Mouse (Mus musculus) right cerebral cortex, postnatal 36 days (tissue): ENCODE results near the gene Btnl6.
"Not testable (repeated sequence)": the region's sequence is repeated elsewhere in the genome, so short reads cannot be mapped to it uniquely, and the experiment has no call there.

Source experiments
- DNase-seq, 2 experiments: peaks; one replicate each; pipeline ENCODE4 v3.0.0; 2022; ENCODE audit warnings: low spot score in 2 of 2, mixed read lengths in 1 of 2

Gene Btnl6

DNA sequence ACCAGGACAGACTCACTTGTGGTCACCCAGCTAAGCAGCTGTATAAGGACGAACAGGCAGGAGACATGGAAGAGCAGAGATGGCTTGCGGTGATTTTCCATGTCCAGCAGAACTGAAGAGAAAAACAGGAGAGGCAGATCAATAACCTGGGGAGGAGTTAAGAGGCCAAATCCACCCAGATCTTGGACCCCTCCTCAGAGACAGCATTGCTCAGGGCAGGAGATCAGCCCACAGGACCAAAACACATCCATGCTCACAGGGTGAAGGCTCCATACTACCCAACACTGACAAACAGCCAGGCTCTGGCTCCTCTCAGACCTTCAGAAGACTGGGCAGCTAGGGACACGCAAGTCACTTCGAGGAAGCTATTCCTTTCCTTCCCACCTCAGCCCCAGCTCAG, at the start of gene Btnl6:
Gene Btnl6 (minus strand): TSS at position 101 of the 400 bp plus-strand sequence.
- no peak for DNase-seq

DNA sequence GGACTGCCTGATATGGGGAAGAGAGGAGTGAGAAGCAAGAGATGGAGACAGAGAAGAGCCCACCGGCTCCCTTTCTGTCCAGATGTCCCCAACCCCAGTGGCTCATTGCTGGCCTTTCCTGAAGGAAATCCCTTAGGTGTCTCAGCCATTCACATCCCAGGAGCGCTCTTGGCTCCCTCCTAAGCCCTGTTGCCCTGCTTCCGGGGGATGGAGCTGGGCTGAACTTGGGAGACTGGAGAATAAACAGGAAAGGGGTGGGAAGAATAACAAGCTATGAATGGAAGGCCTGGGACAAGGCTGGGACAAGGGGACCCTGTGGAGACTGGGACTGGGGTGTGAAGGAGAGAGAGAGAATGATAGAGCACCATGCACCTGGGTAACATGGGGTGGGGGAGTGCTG, 47.6 kb upstream of the Btnl6 start:
- DNase-seq = no peak

DNA sequence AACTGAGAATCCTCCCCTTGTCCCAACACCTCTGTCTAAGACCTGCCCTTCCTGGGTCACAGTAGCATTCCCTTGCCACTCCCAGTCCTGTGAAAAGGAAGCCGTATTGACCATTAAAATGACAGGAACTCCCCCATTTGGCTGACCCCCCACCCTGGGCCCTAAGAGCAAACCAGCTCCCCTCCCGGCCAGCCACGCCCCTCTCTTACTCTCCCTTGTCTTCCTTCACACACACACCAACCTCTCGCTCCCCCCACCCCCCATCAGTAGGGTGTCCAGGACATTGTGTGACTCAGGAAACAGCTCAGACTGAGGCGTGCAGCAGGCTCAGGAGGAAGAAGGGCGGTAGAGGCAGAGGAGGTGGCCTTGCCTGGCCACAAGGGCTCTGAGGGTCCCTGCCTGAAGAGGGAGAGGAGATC, 46.9 kb upstream of the Btnl6 start, which contains the start of gene Notch4:
Gene Notch4 (plus strand): TSS at position 266 of the 419 bp plus-strand sequence.
- no peak for DNase-seq

DNA sequence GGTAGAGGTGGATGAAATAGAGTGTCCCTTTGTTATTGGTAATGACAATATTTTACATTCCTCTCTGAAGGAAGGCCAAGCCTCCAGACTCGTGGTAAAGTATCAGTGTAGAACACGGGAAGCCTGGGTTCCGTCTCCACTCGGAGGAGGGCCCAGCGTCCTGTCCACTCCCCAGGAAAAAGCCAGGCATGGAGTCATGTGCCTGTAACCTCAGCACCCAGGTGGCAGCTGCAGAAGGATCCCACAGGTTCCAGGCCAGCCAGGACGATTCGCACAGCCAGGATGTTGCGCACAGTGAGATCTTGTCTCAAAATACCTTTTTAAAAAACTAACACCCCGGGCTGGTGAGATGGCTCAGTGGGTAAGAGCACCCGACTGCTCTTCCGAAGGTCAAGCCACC, 46.2 kb upstream of the Btnl6 start:
- DNase-seq = no peak

DNA sequence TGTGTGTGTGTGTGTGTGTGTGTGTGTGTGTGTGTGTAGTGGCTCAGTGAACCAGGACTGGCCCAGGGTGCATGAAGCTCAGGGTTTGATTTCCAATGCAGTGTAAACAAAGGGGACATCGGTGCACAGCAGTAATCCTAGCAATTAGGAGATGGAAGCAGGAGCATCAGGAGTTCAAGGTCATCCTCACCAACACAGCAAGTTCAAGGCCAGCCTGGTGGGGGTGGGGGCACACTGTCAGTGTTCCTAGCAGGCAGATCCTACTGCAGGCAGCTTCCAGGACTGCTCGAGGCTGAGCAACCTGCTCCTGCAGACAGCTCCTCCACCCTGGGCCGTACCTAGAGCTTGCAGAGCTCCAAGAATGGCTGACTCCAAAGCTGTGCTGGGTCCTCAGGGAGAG, 45.4 kb upstream of the Btnl6 start:
- no peak for DNase-seq

DNA sequence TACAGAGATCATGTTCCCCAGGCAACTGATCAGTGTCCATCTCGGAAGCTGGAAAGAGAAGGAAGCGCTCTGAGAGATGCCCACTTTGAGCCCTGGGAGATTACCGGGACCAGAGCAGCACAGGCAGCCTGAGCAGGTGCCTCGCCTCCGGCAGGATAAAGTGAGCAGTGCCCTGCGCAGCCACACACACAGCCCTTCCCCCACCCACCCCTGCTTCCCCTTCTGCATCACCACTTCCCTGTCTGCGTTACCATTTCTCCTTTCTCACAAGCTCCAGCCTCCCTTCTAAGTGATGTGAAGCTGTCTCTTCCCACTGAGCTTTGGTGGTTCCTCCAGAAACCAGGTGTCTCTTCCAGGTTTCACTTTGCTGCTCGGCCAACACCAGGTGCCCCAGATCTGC, 44.0 kb upstream of the Btnl6 start:
- DNase-seq = no peak

DNA sequence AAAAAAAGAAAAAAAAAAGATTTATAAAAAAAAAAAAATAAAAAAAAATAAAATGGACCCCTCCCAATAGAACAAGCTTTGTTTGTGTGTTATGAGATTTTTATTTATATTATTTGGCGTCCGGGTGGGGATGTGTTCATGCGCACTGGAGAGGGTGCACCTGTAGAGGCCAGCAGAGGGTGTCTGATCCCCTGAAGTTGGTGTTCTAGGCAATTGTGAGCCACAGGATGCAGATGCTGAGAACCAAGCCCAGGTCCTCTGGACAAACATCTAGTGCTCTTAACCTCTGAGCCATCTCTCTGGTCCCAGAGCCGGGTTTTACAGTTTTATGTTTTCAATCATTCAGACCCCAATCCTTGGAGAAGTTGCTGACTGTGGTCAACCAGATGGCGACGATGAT, 43.3 kb upstream of the Btnl6 start:
- DNase-seq = no peak

DNA sequence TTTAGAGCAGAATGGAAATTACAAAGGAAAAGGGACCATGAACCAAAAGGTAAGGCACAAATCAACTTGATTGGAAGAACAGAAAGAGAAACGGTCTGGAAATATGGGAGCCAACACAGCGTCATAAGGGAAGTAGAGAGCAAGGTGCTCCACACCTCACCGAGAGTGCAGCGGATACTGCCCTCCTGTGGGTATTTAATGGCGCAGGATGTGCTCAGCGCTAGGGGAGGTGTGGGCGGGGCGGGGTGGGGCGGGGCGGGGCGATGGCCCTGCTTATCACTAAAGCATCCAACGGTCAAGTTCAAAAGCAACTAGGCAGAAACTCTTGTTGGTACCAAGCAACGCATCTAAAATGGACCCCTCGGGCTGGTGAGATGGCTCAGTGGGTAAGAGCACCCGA, 42.7 kb upstream of the Btnl6 start:
- DNase-seq = no peak

DNA sequence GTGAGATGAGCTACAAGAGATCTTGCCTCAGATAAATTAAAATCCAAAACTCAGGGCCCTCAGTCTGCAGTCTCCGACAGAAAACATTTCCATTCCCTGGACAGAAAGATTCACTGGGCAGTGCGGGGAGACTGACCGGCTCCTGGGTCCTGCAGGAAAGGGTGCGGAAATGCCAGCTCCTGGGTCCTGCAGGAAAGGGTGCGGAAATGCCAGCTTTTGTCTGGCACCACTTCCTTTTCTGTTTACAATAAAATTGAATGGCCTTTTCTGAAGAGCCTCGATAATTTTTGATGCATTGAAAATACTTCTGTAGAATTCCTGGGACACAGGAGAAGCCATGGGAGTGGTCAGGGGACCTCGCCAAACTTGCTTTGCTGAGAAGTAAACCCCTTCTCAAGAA, 42.0 kb upstream of the Btnl6 start:
- DNase-seq = no peak

DNA sequence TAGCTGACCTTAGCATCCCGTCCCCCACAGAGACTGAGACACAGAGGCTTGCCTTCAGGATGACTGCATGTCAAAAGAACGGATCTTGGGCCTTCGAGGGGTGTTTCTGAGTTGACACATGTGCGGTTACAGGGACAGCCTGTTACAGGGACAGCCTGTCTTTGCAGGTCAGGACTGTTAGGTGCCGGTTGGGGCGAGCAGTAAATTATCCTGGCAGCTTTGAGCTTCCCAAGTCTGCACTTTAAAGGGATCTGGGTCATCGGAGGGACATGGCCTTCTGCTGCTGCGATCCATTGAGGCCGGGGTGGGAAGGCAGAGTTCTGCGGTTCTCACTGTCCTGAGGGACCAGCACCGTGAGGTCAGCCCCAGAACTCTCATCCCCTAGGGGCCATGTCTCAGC, 40.3 kb upstream of the Btnl6 start:
- no peak for DNase-seq

DNA sequence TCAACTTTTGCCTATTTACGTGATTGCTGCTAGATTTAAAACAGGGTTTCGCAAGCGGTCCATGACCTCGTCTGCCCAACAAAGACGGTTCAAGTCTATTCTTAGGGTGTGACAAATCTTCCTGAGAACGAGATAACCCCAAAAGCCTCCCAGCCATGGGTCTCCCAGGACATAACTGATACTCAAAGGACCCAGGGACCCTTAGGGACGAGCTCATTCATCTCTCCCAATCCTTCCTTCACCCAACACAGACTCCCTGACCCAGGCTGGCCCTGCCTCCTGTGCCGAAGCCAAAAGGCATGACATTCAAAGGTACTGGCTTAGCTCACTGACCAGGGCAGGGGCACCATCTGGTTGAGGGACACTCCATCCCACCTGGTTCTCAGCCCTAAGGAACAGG, 39.3 kb upstream of the Btnl6 start:
- no peak for DNase-seq

DNA sequence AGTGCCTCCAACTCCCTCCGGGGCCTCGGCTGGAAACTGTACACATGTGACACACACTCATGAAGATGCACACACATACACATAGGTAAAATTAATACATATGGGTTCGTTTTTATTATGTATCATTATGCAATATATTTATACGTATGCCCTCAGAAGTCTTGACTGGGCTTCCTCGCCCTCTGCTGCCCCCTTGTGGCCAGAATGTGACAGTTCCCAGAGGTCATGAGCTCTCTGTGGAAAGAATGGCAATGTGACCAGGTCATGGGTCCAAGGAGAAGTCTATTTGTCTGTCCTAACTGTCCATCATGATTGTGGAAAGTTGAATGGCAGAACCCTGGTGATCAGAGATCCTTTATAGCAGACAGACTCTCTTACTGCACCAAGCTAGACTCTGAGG, 38.3 kb upstream of the Btnl6 start:
- peak; percentile 21 to 38 for DNase-seq

DNA sequence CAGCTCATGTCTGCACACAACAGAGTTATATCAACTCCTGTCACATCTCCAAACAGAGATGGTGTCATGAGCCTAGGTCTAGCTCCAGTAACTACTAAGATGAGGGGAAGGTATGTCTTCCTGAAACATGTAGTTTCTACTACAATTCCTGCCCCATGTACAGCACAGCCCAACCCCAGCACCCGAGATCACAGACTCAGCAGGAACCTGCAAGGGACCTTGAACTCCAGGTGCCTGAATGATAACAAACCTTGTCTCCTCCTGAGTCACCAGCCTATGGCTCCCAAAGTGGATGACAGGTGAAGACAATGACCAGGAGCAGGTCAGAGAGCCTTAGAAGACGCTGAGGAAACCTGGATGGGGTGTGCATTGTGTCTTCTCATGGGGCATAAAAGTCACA, 32.7 kb upstream of the Btnl6 start:
- no peak for DNase-seq

DNA sequence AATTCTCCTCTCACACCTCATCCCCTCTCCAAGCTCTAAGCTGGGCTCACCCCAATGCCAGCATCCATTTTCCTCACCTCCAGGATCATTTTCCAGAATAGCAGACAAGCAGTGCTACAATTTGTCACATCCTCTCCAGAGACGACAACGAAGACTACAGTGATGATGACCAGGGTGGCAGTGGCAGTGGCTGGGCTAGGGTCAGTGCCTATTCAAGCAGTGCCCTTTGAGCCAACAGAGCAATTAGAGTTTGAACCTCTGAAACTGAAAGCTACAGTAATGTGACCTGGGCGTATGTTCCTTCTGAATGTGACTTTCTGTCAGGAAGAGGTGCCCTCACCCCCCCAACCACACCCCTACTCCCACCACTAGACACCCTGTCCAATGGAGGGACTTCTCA, 32.0 kb upstream of the Btnl6 start:
- no peak for DNase-seq

DNA sequence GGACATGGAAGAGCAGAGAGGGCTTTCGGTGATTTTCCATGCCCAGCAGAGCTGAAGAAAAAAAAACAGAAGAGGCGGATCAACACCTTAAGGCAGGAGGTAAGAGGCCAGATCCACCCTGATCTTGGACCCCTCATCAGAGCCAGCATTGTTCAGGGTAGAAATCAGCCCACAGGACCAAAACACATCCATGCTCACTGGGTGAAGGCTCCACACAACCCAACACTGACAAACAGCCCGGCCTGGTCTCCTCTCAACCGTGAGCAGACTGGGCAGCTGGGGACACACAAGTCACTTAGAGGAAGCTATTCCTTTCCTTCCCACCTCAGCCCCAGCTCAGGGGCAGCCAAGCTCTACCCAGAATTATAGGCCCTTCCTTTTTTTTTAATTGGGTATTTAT, 30.4 kb upstream of the Btnl6 start:
- DNase-seq = no peak

DNA sequence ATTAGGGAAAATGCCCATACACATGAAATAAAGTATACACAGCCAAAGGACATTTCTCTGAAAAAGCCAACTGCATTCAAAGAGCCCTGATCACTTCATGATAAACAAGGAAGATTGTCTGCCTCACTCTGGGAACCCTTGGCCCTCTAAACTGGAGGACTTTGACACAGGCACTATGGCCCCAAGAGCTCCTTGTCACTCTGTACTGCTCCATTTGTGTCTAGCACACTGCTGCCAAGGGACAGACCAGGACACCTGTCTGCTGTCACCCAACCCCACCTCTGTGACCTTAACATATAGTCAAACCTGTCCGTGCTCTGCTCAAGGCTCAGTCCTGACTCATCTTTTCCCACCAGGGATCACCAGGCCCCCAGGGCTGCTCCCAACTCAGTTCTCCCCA, 29.6 kb upstream of the Btnl6 start:
- DNase-seq = no peak

DNA sequence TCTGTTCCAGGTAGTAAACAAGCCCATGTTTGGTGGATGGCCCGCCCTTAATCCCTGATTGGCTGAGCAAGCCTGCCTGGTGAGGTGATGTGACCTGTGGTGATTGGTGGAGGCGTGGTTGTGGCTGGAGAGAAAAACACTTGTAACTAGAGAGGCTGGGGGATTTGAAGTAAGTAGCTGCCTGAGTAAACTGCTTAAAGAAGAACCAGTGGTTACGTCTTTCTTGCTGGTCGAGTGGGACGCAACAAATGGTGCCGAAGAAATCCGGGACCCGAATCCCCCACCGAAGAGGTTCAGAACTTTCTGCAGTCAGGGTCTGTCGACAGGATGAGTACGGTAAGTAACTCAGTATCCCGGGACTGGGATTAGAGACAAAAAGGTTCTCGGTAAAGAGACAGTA, 26.4 kb upstream of the Btnl6 start:
- not testable (repeated sequence) for DNase-seq

DNA sequence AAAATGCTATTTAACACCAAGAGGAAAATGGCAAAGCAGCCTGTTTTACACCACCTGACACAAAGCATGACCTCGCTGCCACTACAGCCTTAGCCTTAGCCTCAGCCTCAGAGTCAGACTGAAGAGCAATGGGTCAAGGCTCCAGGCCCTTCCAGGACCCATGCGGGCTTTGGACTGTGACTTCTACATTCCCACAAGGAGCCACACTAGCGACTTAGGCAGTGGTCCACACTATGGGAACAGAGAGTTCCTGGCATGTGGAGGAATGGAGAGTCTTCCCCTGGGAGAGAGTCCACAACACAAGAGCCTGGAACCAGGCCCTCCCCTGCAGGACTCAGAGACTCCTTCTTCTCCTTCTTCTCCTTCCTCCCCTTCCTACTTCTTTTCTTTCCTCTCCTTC, 15.5 kb upstream of the Btnl6 start:
- DNase-seq = no peak

DNA sequence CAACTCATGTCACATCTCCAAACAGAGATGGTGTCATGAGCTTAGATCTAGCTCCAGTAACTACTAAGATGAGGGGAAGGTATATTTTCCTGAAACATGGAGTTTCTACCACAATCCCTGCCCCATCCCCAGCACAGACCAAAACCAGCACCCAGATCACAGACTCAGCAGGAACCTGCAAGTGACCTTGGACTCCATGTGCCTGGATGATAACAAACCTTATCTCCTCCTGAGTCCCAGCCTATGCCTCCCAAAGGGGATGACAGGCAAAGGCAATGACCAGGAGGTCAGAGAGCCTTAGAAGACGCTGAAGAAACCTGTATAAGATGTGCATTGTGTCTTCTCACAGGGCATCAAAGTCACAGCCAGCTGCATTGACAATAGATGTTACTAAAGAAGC, 1.8 kb upstream of the Btnl6 start:
- DNase-seq = no peak

DNA sequence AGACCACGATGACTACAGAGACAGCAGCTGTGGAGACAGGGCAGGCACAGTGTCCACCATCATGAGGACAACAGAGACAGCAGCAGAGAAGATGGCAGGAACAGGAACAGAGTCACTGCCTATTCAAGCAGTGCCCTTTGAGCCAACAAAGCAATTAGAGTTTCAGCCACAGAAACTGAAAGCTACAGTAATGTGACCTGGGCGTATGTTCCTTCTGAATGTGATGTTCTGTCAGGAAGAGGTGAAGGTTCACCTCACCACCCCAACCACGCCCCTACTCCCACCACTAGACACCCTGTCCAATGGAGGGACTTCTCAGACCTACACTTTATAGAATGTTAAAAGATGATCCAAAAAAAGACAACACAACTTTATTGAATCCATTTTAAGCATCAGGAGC, 1.4 kb upstream of the Btnl6 start:
- not testable (repeated sequence) for DNase-seq

DNA sequence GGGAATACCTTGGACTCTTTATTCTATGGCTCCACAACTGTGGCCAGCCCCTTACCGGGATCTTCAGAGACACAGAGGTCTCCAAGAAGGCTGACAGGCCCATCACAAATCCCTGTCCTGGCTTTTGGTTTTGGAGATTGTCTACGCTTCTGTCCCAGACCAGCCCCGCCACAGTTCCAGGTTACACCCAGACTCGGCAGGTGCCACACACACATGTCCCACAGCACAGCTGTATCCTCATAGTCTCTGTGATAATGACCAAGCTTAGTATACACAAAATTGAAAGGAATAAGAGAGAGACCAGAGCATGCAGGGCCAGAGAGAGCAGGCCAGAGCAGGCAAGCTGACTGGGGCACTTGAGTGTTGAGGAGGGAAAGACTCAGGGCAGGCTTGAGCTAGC, 643 bp upstream of the Btnl6 start:
- no peak for DNase-seq

DNA sequence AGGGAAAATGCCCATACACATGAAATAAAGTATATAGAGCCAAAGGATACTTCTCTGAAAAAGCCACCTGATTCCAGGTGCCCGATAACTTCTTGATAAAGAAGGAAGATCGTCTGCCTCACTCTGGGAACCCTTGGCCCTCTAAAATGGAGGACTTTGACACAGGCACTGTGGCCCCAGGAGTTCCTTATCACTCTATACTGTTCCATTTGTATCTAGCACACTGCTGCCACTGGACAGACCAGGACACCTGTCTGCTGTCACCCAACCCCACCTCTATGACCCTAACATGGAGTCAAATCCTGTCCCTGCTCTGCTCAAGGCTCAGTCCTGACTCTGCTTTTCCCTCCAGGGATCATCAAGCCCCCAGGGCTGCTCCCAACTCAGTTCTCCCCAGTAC, 638 bp downstream of the Btnl6 start:
- DNase-seq = no peak

DNA sequence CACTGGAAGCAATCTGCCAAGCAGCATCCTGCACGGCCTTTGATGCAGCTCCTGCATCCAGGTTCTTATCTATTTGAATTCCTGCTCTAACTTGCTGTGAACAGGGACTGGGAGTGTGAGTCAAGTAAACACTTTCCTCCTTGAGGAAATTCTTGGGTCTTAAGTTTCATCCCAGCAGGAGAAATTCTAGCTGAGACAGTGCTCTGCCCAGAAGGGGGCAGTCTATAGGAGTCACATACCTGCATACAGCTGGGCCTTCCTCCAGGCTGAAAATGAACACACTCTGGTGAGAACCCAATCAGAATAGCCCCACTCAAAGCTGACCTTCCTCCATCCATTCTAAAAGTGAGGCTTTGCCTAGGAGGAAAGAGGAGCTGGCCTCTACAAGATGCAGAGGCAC, 5.4 kb downstream of the Btnl6 start:
- not testable (repeated sequence) for DNase-seq

DNA sequence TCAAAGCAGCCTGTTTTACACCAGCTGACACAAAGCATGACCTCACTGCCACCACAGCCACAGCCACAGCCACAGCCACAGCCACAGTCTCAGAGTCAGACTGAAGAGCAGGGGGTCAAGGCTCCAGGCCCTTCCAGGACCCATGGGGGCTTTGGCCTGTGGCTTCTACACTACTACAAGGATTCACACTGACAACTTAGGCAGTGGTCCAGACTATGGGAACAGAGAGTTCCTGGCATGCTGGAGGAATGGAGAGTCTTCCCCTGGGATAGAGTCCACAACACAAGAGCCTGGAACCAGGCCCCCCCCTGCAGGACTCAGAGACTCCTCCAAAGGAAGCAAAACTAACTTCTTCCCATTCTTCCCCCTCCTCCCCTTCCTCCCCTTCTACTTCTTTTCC, 9.6 kb downstream of the Btnl6 start:
- DNase-seq = no peak

DNA sequence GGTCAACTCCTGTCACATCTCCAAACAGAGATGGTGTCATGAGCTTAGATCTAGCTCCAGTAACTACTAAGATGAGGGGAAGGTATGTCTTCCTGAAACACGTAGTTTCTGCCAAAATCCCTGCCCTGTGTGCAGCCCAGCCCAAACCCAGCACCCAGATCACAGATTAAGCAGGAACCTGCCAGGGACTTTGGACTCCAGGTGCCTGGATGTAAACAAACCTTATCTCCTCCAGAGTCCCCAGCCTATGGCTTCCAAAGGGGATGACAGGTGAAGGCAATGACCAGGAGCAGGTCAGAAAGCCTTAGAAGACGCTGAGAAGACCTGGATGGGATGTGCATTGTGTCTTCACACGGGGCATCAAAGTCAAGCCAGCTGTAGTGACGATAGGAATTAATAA, 19.4 kb downstream of the Btnl6 start:
- DNase-seq = not testable (repeated sequence)
